Mouse (Mus musculus) cerebellum, adult 2 months (tissue): ENCODE results near the gene Tbc1d8b. TPM values are rescaled to one million over a fixed set of nuclear protein-coding genes. Genes with fewer than 3 reads are reported as not detected.

ENCODE experiments used
- DNase-seq, 2 experiments: peaks; one replicate each; pipeline ENCODE4 v3.0.0; 2021
- H3K27ac ChIP-seq: fragments of 200-500 bp; 2 replicates; pipeline ENCODE4 v1.5.1; 2012; ENCODE audit warnings: low read length, control low read depth, inconsistent platforms; ENCODE audit not compliant: insufficient read depth
- H3K27me3 ChIP-seq: fragments of 200-500 bp; 2 replicates; pipeline ENCODE4 v1.6.1; 2012; ENCODE audit warnings: inconsistent platforms, mild to moderate bottlenecking, low read length, moderate library complexity; ENCODE audit not compliant: control insufficient read depth, insufficient read depth
- H3K4me1 ChIP-seq: fragments of 200-500 bp; 2 replicates; pipeline ENCODE4 v1.6.1; 2011; ENCODE audit warnings: low read length; ENCODE audit not compliant: control insufficient read depth, insufficient read depth
- H3K4me3 ChIP-seq: fragments of 200-500 bp; replicated peaks from 2 replicates; pipeline ENCODE3; 2011; ENCODE audit warnings: mild to moderate bottlenecking, low read depth, low read length, control low read depth; ENCODE audit not compliant: insufficient read depth
- CTCF ChIP-seq: fragments of 200-500 bp; IDR thresholded peaks from 2 replicates; pipeline ENCODE4 v1.5.1; 2011; ENCODE audit warnings: low read depth, mild to moderate bottlenecking, control low read depth, low read length, moderate library complexity, borderline replicate concordance; ENCODE audit not compliant: insufficient read depth
- POLR2A ChIP-seq: fragments of 200-500 bp; IDR thresholded peaks from 2 replicates; pipeline ENCODE4 v1.6.1; 2011; ENCODE audit warnings: low read length, control low read depth, borderline replicate concordance; ENCODE audit not compliant: insufficient read depth
- WGBS: fragments of 180-500 bp; shearing (Covaris S2); methylation state at CpG from one replicate; pipeline ENCODE4 v1.1.7; 2018; 5-methylcytosine and 5-hydroxymethylcytosine counted together
- polyA plus RNA-seq: library from polyadenylated mRNA; depleted of rRNA; stranded (reverse); fragments of >200 nt; gene quantifications from 2 replicates; pipeline ENCODE4 v1.2.3, GENCODE M21; 2012; rRNA removed

Gene Tbc1d8b
- 2.7 and 3.1 TPM in 2 replicates for polyA plus RNA-seq

DNA sequence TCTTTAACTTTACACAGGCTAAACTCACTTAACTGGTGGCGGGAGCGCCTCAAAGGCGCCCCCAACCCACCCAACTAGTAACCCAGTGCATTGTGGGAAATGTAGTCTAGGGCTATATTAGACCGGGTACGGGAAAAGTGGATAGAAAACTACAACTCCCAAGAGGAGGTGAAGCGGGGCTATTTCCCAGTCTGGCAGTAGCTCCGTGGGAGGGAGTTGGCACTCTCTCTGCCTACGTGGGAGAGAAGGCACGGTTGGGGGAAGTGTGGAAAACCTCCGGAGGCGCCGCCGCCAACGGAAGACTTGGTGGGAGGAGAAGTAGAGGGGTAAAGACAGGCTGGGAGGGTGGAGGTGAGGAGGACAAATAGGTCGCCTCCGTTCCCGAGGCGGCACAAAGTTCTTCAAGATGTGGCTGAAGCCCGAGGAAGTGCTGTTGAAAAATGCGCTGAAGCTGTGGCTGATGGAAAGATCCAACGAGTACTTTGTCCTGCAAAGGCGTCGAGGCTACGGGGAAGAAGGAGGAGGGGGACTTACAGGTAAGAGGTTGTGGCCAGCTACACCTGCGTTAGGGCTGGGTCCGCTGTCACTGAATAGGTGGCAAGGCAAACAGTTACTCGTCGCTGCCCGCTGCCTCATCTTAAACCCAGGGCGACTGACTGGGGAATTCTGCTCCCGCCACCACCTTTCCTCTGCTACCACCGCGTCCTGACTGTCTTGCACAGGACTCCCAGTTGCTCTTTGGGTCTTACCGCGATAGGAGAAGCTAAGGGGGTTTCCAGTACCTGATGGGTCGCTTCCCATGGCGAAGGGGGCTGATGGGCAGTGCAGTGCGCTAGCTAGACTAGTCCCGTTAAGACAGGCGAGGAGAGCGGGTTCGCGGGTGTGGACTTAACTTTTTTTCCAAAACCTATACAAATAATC lies at the start of gene Tbc1d8b:
Tbc1d8b (plus strand) TSS at position 222 of the 921 bp plus-strand sequence.
- WGBS: 4% methylated on average over 43 of the region's 43 CpGs
- peak; percentile 78 to 91 for DNase-seq
- Histone ChIP-seq H3K4me1 (no peaks in the 10 kb centered on the region), H3K4me3 (peak within 1 kb of the TSS; percentile 98), H3K27me3 (no peaks in the 10 kb centered on the region; the same call in 1 of the 2 replicates), H3K27ac (peak within 1 kb of the TSS; percentile 46)
- TF ChIP-seq POLR2A (no peak), CTCF (no peak)

DNA sequence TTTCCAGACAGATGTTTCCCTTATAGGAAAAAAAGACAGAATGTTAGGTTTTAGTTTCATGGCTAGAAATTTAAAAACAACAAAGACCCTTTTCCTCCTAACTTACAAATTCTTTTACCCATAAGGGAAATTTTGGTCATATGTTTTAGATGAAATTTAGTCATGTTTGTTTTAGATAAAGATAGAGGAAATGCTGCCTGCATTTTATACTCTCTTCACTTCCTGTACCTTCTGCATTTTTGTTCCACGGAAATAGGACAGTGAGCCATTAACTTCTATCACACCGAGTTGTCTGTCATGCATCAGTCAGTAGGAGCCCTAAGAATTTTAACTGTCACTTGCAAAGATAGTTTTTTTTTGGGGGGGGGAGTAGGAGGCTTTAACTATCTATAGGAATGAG lies 45.1 kb upstream of the Tbc1d8b start:
- WGBS: 81% methylated on average over 2 of the region's 2 CpGs
- no peak overlapping the region for H3K27ac ChIP-seq
- no peak overlapping the region for H3K4me3 ChIP-seq
- DNase-seq: no peak
- H3K4me1 ChIP-seq: no peaks in the 10 kb centered on the region
- H3K27me3 ChIP-seq: no peaks in the 10 kb centered on the region
- no peak for TF ChIP-seq POLR2A
- no peak for TF ChIP-seq CTCF

- TF ChIP-seq CTCF (no peak), POLR2A (no peak)
- no peaks in the 10 kb centered on the region for H3K4me1 ChIP-seq
Observed at GRCm38 (mm10) chrX:139640418-139640817, 44.4 kb upstream of the Tbc1d8b start.

DNA sequence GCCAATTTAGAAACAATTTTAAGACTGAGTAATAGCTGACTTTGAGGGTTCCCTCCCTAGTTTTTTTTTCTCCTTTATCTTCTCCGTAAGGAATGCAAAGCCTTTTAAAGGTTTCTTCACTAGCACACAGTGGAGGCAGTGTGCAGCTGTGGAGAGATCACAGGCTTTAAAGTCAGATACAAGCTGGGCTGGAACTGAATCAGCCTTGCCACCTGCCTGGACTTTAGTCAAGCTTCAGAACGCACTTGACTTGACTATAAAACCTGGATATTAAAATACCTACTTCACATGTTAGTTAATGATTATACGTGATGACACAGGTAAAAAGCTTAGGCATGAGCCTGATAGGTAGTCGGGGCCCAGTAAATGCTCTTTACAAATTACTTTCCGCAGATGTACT lies 32.6 kb upstream of the Tbc1d8b start:
- no peaks in the 10 kb centered on the region for H3K27me3 ChIP-seq
- H3K4me3 ChIP-seq: no peak overlapping the region
- no peaks in the 10 kb centered on the region for H3K4me1 ChIP-seq
- 80% methylated on average over 5 of the region's 5 CpGs for WGBS
- no peak for DNase-seq
- H3K27ac ChIP-seq: no peak overlapping the region
- no peak for TF ChIP-seq POLR2A

More at GRCm38 (mm10) chrX:139640418-139640817, 44.4 kb upstream of the Tbc1d8b start:
- no peak overlapping the region for H3K4me3 ChIP-seq
- DNase-seq: no peak
- H3K27me3 ChIP-seq: no peaks in the 10 kb centered on the region
- H3K27ac ChIP-seq: no peak overlapping the region

GRCm38 (mm10) chrX:139653292-139653691 lies 31.5 kb upstream of the Tbc1d8b start:
- no peaks in the 10 kb centered on the region for H3K27me3 ChIP-seq
- no peaks in the 10 kb centered on the region for H3K4me1 ChIP-seq
- TF ChIP-seq CTCF: no peak
- no peak for TF ChIP-seq POLR2A
- 96% methylated on average over 3 of the region's 3 CpGs for WGBS
- H3K4me3 ChIP-seq: no peak overlapping the region
- DNase-seq: no peak
- no peak overlapping the region for H3K27ac ChIP-seq

DNA sequence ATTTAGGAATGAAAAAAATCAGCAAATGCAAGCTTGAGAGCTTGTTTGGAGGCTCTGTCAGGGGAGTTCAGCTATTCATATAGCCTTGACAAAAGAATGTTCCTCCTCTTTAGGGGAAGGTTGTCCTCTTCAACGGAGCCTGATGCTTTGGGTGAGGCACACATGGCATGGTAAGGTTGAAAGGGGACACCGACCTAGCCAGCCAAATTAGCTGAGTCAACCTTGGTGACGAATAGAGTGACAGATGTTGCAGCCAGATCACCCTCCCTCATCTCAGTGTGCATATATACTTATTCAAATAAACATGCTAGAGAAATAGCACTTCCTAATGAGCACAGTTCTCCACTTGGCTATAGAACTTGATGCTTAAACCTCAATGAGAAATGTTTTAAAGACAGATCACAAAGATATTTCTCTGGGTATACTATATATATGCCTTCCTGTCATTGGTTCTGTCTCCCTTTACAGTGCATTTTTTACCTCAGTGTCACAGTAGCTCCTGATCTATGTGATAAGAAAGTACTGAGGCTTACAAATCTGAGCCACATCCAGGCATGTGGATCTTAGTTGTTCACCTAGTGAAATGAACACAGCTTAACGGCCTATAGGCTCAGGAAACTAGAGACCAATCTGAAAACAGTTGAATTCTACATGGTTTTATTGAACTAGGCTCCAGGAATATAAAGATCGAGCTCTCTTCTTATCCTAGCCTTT lies 30.3 kb upstream of the Tbc1d8b start:
- DNase-seq: no peak
- H3K27me3 ChIP-seq: no peaks in the 10 kb centered on the region
- no peaks in the 10 kb centered on the region for H3K4me1 ChIP-seq
- TF ChIP-seq CTCF (no peak), POLR2A (no peak)
- WGBS: 53% methylated on average over 5 of the region's 5 CpGs
- H3K27ac ChIP-seq: no peak overlapping the region
- no peak overlapping the region for H3K4me3 ChIP-seq

GRCm38 (mm10) chrX:139662111-139662510 lies 22.7 kb upstream of the Tbc1d8b start:
- no peak for DNase-seq
- Histone ChIP-seq H3K27ac (no peak overlapping the region), H3K27me3 (no peaks in the 10 kb centered on the region), H3K4me1 (no peaks in the 10 kb centered on the region), H3K4me3 (no peak overlapping the region)
- TF ChIP-seq CTCF (no peak), POLR2A (no peak)
- 54% methylated on average over 1 of the region's 1 CpGs for WGBS

GRCm38 (mm10) chrX:139665829-139666228 lies 19.0 kb upstream of the Tbc1d8b start:
- H3K27me3 ChIP-seq: no peaks in the 10 kb centered on the region
- no peak overlapping the region for H3K4me3 ChIP-seq
- TF ChIP-seq POLR2A: no peak
- no peak for TF ChIP-seq CTCF
- no peaks in the 10 kb centered on the region for H3K4me1 ChIP-seq
- no peak for DNase-seq
- no peak overlapping the region for H3K27ac ChIP-seq
- WGBS: 48% methylated on average over 2 of the region's 2 CpGs
